Mouse (Mus musculus) granulocyte monocyte progenitor cell, adult 5-6 weeks (primary cell): ENCODE results near the gene 1700023F06Rik. TPM values are rescaled to one million over a fixed set of nuclear protein-coding genes. Genes with fewer than 3 reads are reported as not detected.
A peak's percentile ranks its signal among the peaks of the same experiment; 100 is the strongest.

Experiments
- ATAC-seq: replicated peaks from 2 replicates; pipeline ENCODE4 v1.8.0; 2016; ENCODE audit warnings: mild to moderate bottlenecking, moderate TSS enrichment, inconsistent platforms; ENCODE audit not compliant: poor library complexity, severe bottlenecking
- total RNA-seq, 2 experiments: library from RNA; stranded (forward) in 1 of 2; stranded (reverse) in 1 of 2; fragments of 200-712, 200-1000 nt in 1 of 2; fragments of >200 nt in 1 of 2; fragmentation: Nextera tagmentation in 1 of 2; gene quantifications; 2 replicates each; pipeline ENCODE4 v1.2.3; 2014 to 2017

1700023F06Rik gene
- total RNA-seq (2014; fragmentation: Nextera tagmentation) (not detected in 2 replicates), total RNA-seq (2017) (not detected in 2 replicates)

DNA sequence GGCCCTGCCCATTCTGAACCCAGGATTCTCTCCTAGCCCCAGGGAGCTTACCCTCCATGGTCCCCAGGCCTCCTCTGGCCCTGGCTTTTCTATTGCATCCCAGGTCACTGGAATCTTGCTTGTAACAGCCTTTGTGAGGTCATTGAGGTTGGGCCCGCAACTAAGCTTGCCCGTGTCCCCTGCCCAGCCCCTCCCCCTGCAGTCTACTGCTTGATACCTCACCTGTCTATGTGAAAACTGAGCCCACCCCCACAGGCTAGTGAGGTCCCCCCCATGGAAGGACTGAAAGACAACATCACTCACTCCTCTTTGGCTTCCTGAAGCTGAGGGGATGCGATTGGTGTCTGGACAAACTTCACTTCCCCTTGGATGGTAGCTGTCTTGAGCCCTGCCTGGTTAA lies at the start of gene 1700023F06Rik:
Gene 1700023F06Rik, minus strand, starts transcription at position 101 of the 400 bp plus-strand sequence.
- ATAC-seq, result no peak

DNA sequence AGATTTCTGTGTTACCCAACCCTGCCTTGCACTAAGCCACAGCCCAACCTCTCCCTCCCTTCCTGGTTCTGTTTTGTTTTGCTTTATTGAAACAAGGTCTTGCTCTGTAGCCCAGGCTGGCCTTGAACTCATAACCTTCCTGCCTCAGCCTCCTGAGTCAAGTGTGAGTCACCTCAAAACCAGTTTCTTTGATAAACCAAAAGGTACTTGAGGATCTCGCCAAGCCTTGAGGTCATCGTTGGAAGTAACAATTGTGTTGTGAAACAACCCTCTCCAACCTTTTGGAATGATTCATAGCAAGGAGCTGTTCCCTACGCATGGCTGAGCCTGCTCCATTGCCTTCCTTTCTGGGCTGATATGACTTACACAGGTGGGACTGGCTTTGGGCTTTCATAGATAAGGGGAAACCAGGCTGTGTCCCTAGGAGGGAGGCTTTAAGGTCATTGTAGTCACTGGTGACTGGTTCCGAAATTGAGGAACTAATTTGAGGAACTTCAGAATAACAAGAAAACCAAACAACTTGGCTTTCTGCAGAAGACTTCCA lies 49.7 kb upstream of the 1700023F06Rik start:
- ATAC-seq, result peak; percentile 63

DNA sequence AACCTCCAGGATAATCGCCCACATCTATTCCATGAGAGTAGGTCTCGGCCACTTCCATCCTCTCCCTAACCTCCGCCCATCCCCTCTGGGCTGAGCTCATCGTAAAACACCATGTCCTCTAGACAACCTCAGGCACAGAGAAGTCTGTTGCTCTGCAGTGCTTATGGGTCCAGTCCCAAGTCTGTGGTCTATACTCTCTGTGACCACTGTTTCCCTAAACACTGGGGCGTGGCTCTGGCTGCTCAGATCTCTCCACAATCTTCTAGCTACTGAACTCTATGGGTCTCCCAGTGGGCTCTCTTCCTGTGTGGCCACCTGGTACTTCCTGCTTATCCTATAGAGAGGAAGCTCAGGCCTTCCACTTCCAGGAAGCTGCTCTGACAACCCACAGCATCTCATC lies 45.2 kb upstream of the 1700023F06Rik start:
- ATAC-seq, result peak; percentile 55

DNA sequence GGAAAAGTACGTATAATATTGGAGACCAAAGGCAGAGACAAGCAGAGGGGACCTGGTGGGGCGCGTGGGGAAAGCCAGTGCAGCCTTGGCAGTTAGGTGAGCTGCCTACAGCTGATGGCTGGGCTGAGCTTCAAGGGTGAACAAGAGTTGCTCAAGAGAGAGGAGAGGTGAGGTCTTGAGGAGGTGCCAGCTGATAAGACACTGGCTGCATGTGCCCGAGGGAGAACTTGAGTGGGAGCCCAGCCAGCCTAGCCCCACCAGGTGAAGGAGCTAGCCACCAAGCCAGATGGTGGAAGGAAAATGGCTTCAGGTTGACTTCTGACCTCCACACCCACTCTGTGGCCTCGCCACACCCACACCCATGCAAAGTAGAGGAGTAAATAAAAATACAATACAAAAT lies 44.0 kb upstream of the 1700023F06Rik start:
- no peak for ATAC-seq

DNA sequence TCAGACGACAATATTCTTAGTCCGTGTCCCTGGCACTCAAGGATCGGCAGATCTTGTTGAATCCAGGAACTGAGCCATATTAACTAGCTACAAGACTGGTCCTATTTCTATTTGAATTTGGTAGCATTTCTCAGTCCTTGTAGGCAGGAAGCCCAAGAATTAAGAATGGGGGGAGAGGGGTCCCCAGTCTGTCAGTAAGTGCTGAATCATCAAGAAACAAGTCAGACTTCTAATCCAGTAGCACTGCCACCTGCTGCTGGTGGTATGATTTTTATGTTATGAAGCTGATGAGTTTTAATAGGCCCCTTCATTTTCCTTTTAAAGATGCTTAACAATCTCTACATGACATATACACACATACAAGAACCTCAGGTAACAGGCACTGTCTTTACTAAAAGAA lies 42.0 kb upstream of the 1700023F06Rik start:
- no peak for ATAC-seq

DNA sequence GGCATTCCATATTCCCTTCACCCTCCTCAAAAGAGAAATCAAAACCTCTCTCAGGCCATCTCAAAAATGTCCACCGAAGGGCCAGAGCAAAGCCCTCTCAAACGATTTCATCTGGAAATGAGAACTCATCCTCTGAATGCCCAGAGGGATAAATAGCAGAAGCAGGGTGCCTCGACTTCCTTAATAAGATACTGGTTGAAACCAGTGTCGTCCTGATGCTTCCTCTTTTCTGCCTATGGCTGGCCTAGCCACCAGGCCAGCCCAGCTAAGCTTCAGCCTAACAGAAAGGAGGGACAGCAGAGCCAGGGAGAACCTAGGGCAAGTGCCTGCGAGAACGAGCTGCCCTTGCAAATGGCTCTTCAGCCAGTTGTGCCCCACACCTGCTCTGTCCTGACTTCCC lies 41.2 kb upstream of the 1700023F06Rik start:
- peak; percentile 76 for ATAC-seq

DNA sequence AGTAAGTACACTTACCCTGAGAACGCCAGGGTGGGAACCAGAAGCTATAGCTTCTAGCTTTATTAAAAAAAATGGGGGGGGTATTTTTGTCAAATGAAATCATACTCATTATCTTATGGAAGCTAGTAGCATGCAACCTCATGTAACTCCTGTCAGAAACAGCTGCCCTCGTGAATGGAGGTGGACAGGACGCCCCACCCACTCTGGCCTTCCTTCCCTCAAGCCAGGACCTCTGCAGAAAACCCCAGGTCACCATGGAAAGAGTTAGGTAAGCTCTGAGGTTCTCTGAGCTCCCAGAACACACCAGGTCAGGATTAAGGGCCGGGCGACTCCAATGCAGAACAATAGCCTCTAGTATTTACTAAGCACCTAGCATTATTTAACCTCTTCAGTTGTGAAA lies 40.5 kb upstream of the 1700023F06Rik start:
- no peak for ATAC-seq

DNA sequence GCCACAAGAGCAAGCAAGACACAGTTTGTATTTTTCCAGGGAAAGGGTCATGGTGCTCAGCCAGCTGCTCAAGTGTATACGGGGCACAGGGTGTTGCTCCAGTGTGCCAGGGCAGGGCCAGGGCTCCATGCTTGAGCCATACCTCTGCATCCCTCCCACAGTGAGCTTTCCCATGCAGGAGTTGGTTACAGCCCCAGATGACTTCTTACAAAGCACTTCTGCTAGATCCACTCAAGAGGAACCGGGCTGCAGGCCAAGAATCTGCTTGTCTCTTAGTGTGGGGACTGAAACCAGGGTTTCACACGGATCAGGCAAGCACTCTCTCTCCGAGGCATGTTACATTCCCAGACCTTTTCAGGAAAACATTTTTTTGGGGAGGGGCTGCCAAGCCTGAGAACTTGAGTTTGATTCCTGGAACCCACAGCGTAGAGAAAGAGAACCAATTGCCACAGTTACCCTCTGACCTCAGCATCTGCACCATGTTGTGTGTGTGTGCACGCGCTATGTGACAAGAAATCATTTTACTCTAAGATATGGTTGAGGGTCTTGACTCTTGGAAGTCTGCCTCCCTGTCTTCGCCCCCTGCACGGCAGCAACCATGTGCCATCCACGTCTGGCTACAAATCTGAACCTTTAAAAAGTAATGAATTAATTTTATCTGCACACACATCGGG lies 39.3 kb upstream of the 1700023F06Rik start:
- peak; percentile 18; the same call in 1 of the 2 replicates for ATAC-seq

DNA sequence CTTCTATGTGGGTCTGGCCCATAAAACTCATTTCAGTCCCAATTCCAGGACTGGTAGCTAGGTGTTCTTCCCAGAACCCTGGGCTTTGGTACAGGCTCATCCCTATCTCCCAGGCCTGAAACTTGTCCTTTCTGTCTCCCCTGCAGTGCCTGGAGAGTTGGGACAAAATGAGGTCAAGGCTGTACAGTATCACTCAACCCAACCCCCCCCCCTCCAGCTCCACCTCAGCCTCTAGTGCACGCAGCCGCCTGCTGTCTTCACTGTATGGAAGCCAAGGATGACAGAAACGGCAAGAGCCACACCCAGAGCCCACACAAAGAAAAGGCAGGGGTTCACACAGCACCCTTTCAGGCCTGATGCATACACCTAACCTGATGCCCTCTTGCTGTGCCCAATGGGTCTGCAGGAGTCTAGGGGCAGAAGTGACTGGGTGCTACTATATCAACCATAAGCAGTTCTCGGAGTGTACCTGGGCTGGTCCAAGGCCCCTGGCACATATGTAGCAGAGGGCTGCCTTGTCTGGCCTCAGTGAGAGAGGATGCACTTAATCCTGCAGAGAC lies 38.5 kb upstream of the 1700023F06Rik start:
- ATAC-seq, result no peak

DNA sequence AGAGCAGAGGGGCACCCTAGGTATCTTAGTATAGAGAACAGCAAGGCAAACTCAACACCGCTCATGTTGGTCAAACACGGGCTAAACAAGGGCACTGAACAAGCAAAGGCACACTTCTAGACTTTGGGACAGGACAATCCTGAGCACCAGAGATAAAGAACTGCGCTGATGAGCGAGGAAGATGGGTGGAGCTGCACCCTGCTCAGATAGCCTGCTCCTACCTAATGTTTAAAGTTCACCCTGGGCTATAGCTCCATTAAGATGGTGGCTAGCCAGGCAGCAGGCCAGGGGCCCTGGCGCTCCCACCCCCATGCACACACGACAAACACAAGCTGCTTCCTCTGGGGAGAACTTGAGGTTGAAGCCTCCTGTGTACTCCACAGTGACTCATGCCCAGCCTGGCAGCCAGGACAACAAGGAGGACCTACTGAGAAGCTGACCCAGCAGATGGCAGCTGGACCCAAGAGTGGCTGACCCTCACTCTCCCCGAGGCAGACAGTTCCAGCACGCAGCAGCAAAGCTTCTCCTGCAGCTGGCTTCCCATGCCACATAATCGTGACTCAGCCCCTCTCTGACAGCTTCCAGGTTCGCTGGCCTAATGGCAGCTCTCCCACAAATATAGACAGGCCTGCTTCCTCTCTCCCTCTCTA lies 37.8 kb upstream of the 1700023F06Rik start:
- ATAC-seq, result peak; percentile 39

DNA sequence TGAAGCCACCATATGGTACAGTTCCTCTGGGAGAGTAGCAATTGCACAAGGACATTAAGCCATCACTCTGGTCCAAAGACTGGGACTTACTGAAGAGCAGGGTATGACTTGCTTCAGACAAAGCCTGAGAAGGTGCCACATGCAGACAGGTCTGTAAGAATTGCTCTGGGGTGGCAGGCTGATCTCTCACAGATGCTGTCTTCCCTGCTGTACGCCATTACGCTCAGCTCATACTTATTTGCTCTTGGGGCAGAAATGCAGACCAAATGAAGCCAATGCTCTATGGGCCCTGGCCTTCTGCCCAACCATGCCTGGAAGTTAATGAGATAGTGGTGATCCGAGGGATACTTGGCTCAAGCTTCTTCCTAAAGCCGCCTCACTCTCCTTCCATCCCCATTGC lies 36.5 kb upstream of the 1700023F06Rik start:
- ATAC-seq, result no peak

DNA sequence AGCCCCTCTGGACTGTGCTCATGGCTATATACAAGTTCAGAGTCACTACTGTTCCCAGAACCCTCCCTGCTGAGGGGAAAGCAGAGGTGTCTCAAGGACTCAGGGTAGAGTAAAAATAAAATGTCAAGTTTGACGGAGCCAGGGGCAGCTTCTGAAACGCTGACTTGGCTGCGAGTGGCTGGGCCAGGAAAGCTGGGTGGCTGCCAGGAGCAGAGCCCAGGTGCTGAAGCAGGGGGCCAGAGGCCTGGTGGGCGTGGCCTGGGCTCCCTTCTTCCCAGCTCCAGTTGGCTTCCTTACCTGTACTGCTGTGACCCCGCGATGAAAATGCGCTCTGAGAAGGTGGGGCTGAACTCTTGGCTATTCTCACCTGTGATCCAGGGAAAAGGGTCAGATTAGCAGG lies 32.4 kb upstream of the 1700023F06Rik start:
- no peak for ATAC-seq

DNA sequence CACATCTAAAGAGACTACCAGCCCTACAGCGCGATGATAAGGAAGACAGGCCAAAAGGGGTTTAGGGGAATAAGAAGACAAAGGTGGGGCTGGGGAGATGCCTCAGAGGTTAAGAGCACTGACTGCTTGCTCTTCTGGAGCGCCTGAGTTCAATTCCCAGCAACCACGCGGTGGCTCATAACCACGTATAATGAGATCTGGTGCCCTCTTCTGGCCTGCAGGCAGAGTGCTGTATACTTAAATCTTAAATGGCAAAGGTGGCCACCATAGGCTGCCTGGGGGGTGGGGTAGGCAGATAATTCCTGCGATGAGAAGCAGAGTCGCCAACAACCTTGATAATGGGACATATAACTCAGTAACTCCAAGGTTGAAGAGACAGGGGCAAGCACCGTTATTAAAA lies 29.4 kb upstream of the 1700023F06Rik start:
- ATAC-seq, result no peak

DNA sequence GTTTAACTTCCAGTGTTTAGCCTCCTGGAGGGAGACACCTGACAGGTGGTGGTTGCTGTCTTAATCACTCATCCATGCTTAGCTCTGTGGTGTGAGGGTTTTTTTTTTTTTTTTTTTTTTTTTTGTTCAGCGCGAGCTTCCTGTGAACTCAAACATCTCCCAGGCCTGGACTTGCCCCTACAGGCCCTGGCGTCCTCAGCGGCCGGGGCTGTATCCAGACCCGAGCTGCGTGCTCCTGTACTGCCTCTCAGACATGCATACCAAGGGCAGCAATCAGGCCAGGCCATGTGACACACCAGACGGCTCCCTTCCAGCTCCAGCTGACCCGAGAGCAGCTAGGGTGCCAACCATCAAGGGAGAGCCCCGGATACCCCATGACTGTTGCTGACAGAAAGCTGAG lies 28.5 kb upstream of the 1700023F06Rik start:
- ATAC-seq, result no peak

DNA sequence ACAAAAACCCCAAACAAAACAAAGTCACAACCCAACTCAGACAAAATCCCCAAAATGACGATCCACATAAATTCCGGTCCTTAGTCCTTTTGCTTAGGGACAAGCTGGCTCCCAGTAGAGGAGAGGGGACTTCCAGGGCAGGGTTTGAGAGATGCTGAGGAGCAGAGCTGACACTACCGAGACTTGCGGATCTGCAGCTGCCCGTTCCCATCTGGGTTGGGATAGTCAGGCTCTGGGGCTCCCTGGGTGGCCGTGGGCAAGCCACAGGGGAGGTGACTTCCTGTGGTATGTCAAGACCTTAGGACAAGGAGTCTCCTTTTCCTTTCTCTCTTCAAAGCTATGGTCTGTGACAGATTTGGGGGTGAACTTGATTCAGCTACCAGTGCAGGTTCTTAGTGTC lies 28.1 kb upstream of the 1700023F06Rik start:
- ATAC-seq, result no peak

DNA sequence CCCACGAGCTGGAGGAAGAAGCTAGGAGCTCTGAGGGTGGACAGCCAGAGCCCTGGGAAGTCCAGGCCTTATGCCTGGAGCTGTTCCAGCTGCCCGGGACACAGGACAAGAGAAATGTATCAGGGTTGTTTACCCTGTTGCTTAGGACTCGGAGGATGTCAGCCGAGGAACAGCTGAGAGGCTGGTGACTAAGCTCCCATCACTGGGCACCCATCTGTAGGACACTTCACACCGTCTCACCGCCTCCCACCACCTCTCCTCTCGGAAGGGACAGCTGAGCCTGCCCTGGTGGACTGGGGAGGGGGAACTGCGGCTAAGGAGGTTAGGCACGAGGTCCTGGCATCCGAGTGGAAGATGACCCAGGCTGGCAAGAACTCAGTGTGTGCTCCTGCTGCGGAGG lies 27.3 kb upstream of the 1700023F06Rik start:
- ATAC-seq, result no peak

DNA sequence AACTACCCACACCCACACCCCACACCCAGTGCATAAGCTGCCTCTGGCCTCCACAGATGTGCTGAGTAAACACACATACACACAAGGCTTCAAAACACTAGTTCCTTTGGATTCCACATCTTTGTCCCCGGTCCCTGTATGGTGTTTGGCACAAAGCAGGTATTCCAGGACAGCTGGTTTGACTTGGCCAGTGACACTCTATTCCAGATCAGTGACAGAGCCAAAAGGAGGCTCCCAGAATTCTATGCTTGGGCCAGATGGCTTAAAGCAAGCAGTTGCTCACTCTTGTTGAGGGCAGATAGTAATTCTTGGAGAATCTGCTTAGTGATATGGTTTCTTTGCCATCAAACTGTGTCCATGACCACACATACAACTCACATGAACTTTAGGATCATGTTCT lies 26.1 kb upstream of the 1700023F06Rik start:
- no peak for ATAC-seq

DNA sequence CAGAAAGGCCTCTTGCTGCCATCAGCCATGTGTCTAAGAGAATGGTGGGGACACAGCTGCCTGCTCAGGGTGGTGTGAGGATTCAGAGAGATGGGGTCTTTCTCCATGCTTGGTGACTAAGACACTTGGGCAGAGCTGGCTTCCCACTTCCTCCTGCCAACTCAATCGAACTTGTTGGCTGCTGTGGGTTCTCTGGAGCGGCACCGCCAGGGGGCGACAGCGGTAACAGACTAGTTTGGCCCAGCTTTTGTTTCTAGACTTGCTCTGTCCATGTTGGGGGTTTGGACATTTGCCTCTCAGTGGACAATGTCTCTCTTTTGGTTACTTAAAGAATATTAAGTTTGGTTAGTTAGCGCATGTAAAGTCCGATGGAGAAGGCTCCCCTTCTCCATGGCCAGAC lies 24.6 kb upstream of the 1700023F06Rik start:
- ATAC-seq, result peak; percentile 94

DNA sequence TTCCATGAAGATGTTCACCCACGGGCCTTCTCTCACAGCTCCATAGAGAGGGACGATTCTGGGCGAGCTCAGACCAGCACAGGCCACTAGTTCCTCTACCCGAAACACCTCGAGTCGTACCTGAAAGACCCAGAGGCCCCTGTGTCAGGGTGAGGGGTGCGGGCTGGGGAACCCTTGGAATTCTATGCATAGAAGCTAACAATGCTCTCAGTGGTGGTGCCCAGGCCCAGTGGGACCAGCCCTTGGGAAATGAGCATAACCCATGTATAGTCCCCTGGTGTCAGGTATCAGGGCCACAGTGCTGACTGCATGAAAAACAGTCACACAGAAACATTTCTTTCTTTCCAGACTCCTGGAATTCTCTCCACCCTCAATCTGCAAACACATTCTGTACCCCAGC lies 23.0 kb upstream of the 1700023F06Rik start:
- no peak for ATAC-seq

DNA sequence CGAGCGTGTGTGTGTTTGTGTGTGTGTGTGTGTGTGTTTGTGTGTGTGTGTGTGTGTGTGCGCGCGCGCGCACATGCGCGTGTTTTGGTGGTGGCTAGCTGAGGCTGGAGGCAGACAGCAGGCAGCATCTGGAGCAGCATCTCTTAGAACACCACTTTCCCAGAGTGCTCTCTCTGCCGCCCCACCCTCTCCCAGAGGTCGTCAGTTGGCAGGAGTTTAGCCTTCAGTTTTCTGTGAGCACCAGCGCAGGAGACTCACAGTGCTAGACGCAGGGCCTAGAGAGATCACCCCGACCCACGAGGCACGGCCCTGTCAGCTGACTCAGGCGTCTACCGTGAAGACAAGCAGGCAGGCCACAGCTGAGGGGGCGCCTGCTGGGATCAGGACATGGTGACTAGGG lies 22.3 kb upstream of the 1700023F06Rik start:
- ATAC-seq, result no peak

DNA sequence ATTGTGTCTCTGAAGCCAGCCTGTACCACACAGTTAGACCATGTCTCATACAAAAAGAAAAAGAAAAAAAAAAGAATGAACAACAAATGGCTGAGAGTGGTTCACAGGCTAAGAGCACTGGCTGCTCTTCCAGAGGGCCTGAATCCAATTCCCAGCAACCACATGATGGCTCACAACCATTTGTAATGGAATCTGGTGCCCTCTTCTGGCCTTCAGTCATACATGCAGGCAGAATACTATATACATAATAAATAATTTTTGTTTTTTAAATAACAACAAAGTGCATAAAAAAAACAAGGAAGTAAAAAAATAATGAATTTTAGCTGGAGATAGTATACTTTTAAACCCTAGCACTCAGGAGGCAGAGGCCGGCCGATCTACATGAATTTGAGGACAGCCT lies 21.2 kb upstream of the 1700023F06Rik start:
- no peak for ATAC-seq
